In genomic region chr13:110529624-110530023, GRCm38 (mm10) we compare ENCODE assay signal across 35 mouse cellular contexts.
"Had no signal": no experiment of that assay in that cellular context is flagged by ENCODE, and none has a peak within 500 bp of the region (broad histone marks: within the 10 kb centered on the region; RNA-seq: fewer than 3 reads in every experiment).

No protein-coding gene starts in this region.

- DNase-seq: heart, postnatal 10 days; heart, postnatal 14 days; heart, postnatal 36 days; heart, postnatal 4 days; kidney, adult 11 months; kidney, adult 18-20 months; kidney, adult 2 months; kidney, adult 8-10 months; kidney, adult 9 months; kidney, postnatal 10 days; kidney, postnatal 14 days; kidney, postnatal 25 days; kidney, postnatal 36 days; kidney, postnatal 4 days; layer of hippocampus, adult 9-11 months; layer of hippocampus, postnatal 36 days had no signal

- H3K9me3 ChIP-seq: heart, embryonic 10.5 days; heart, embryonic 12.5 days; heart, embryonic 13.5 days; heart, embryonic 15.5 days; hindbrain, embryonic 10.5 days; hindbrain, embryonic 12.5 days; hindbrain, embryonic 13.5 days; hindbrain, embryonic 15.5 days; intestine, embryonic 15.5 days; kidney, embryonic 15.5 days had no signal

- H3K27ac ChIP-seq: heart, embryonic 10.5 days; heart, embryonic 13.5 days; heart, embryonic 15.5 days; hindbrain, embryonic 10.5 days; hindbrain, embryonic 12.5 days; hindbrain, embryonic 13.5 days; hindbrain, embryonic 14.5 days; hindbrain, embryonic 15.5 days; hindbrain, postnatal 0 days; intestine, embryonic 15.5 days; kidney, embryonic 15.5 days; kidney, postnatal 0 days; layer of hippocampus, adult 2 months had no signal

- ATAC-seq: hindbrain, embryonic 16.5 days; hindbrain, postnatal 0 days; inflammation-experienced regulatory T-cells, adult 6 months; intestine, embryonic 15.5 days; intestine, embryonic 16.5 days; intestine, postnatal 0 days had no signal

- H3K4me1 ChIP-seq: hindbrain, embryonic 12.5 days; hindbrain, embryonic 15.5 days; intestine, embryonic 15.5 days; kidney, embryonic 15.5 days had no signal

- H3K36me3 ChIP-seq: heart, embryonic 10.5 days; heart, embryonic 12.5 days; heart, embryonic 13.5 days; heart, embryonic 15.5 days; hindbrain, embryonic 10.5 days; hindbrain, embryonic 12.5 days; hindbrain, embryonic 13.5 days; hindbrain, embryonic 15.5 days; intestine, embryonic 15.5 days; kidney, embryonic 15.5 days had no signal

- H3K9ac ChIP-seq: heart, embryonic 12.5 days; heart, embryonic 13.5 days; heart, embryonic 15.5 days; hindbrain, embryonic 12.5 days; hindbrain, embryonic 13.5 days; hindbrain, embryonic 14.5 days; hindbrain, embryonic 15.5 days; intestine, embryonic 15.5 days; kidney, embryonic 15.5 days had no signal

- H3K4me2 ChIP-seq: heart, embryonic 11.5 days; heart, embryonic 12.5 days; heart, embryonic 13.5 days; heart, embryonic 15.5 days; hindbrain, embryonic 12.5 days; hindbrain, embryonic 13.5 days; hindbrain, embryonic 14.5 days; hindbrain, embryonic 15.5 days; intestine, embryonic 15.5 days; kidney, embryonic 15.5 days had no signal

- H3K27me3 ChIP-seq: heart, embryonic 12.5 days; heart, embryonic 13.5 days; heart, embryonic 15.5 days; hindbrain, embryonic 12.5 days; hindbrain, embryonic 13.5 days; hindbrain, embryonic 15.5 days; intestine, embryonic 15.5 days; kidney, embryonic 15.5 days had no signal

- H3K4me3 ChIP-seq: heart, embryonic 10.5 days; heart, embryonic 12.5 days; heart, embryonic 13.5 days; heart, embryonic 15.5 days; hindbrain, embryonic 10.5 days; hindbrain, embryonic 12.5 days; hindbrain, embryonic 13.5 days; hindbrain, embryonic 15.5 days; intestine, embryonic 15.5 days; kidney, embryonic 15.5 days; layer of hippocampus, adult 2 months had no signal
